31 mouse cellular contexts compared by ENCODE assay signal in the genomic region with DNA sequence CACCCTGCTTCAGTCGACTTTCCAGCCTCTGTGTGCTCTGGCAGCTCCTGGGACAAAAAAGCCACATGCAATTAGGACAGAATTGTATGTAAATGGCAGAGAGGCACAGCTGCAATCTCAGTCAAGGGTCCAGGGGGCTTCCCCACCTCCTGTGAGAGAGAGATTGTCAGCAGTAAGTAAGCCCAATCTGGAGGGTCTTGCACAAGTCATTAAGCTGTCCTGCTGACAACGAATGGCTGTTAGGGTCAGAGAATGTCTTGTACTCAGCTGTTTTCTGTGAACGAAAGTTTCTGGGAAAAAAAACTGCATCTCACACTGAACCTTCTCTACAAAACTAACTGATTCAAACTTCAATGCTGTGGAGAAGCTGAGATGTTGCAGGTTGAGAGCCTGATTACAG. TPM values are rescaled to one million over a fixed set of nuclear protein-coding genes. Genes with fewer than 3 reads are reported as not detected.
DNase-seq lines count a peak whose midpoint lies in the region; ATAC-seq and TF ChIP-seq lines count a peak whose summit lies in the region.
"Had no signal": no experiment of that assay in that cellular context is flagged by ENCODE, and none has a peak within 500 bp of the region (broad histone marks: within the 10 kb centered on the region; RNA-seq: fewer than 3 reads in every experiment).

No protein-coding gene starts in this region.

- no peaks in the 10 kb centered on the region for H3K36me3 ChIP-seq in kidney, embryonic 14.5 days (ENCODE audit: control insufficient read depth, insufficient read depth, low read length)
- H3K36me3 ChIP-seq: embryonic facial prominence, embryonic 12.5 days; embryonic facial prominence, embryonic 15.5 days; G1E; heart, embryonic 13.5 days had no signal

- TF ChIP-seq CTCF in lung, adult 2 months (IDR thresholded peaks at IDR 0.05; ENCODE audit: insufficient read depth, low read length), result no peak

- WGBS in kidney, embryonic 14.5 days, result 9% methylated on average over 3 of the region's 3 CpGs
- WGBS in lung, adult 2 months, result 35% methylated on average over 3 of the region's 3 CpGs

- H3K4me1 ChIP-seq in kidney, embryonic 14.5 days (ENCODE audit: control insufficient read depth, insufficient read depth, low read length), result no peaks in the 10 kb centered on the region
- no peaks in the 10 kb centered on the region for H3K4me1 ChIP-seq in lung, adult 2 months (ENCODE audit: control insufficient read depth, insufficient read depth, low read length)
- H3K4me1 ChIP-seq: embryonic facial prominence, embryonic 12.5 days; embryonic facial prominence, embryonic 15.5 days; heart, embryonic 13.5 days had no signal

- no peak for DNase-seq in kidney, postnatal 36 days
- peak; percentile 78 for DNase-seq in kidney, postnatal 10 days
- no peak for DNase-seq in kidney, adult 18-20 months
- DNase-seq in lung, postnatal 10 days, result peak; percentile 20
- DNase-seq in lung, adult 2 months, result no peak
- DNase-seq in left cerebral cortex, adult 8-10 months (ENCODE audit: low spot score in 2 of 2), result no peak
- DNase-seq: adrenal gland, postnatal 10 days; adrenal gland, postnatal 36 days; B cell, adult 2 months; cerebellum, adult 11 months; cerebellum, adult 2 months; cerebellum, adult 9-11 months; cerebellum, postnatal 25 days; forebrain, postnatal 0 days; gastrocnemius, adult 2 months; gastrocnemius, postnatal 14 days; heart, postnatal 14 days; heart, postnatal 4 days had no signal

- no peak overlapping the region for H3K27ac ChIP-seq in kidney, embryonic 14.5 days (ENCODE audit: low read depth, low read length)
- H3K27ac ChIP-seq: embryonic facial prominence, embryonic 12.5 days; embryonic facial prominence, embryonic 15.5 days; gastrocnemius, adult 2 months; heart, embryonic 13.5 days; hindbrain, embryonic 14.5 days had no signal

- TF ChIP-seq POLR2A in lung, adult 2 months (IDR thresholded peaks at IDR 0.05; ENCODE audit: borderline replicate concordance, extremely low read depth, low read depth, low read length), result no peak

- H3K9me3 ChIP-seq in kidney, embryonic 14.5 days (ENCODE audit: control insufficient read depth, low read length), result no peaks in the 10 kb centered on the region
- H3K9me3 ChIP-seq: embryonic facial prominence, embryonic 12.5 days; embryonic facial prominence, embryonic 15.5 days; G1E; heart, embryonic 13.5 days had no signal

- H3K4me2 ChIP-seq in kidney, embryonic 14.5 days (replicated peaks; ENCODE audit: low read depth, low read length), result no peak overlapping the region
- H3K4me2 ChIP-seq: embryonic facial prominence, embryonic 12.5 days; embryonic facial prominence, embryonic 15.5 days; heart, embryonic 13.5 days; hindbrain, embryonic 14.5 days had no signal

- no peak overlapping the region for H3K4me3 ChIP-seq in kidney, embryonic 14.5 days (ENCODE audit: low read length)
- H3K4me3 ChIP-seq in lung, adult 2 months (replicated peaks; ENCODE audit: extremely low read depth, low read depth, low read length), result no peak overlapping the region
- H3K4me3 ChIP-seq: embryonic facial prominence, embryonic 12.5 days; embryonic facial prominence, embryonic 15.5 days; gastrocnemius, adult 2 months; heart, embryonic 13.5 days had no signal

- H3K9ac ChIP-seq in kidney, embryonic 14.5 days (ENCODE audit: low read depth, low read length), result no peak overlapping the region
- H3K9ac ChIP-seq: embryonic facial prominence, embryonic 12.5 days; embryonic facial prominence, embryonic 15.5 days; forebrain, postnatal 0 days; heart, embryonic 13.5 days; hindbrain, embryonic 14.5 days had no signal

- ATAC-seq in kidney, embryonic 14.5 days (ENCODE audit: low FRiP score, low TSS enrichment), result peak; percentile 82
- ATAC-seq: forebrain, embryonic 14.5 days; forebrain, postnatal 0 days; Patski had no signal

- no peaks in the 10 kb centered on the region for H3K27me3 ChIP-seq in kidney, embryonic 14.5 days (ENCODE audit: control insufficient read depth, insufficient read depth, low read length)
- H3K27me3 ChIP-seq: CH12.LX; embryonic facial prominence, embryonic 12.5 days; embryonic facial prominence, embryonic 15.5 days had no signal

RNA-seq across cellular contexts. Expression of a gene that starts 24.6 kb away (rescaled TPM):
- polyA plus RNA-seq in kidney, embryonic 14.5 days (2014; fragmentation: Nextera tagmentation; extraction: Ambion mirVana), result 12.3 and 25.4 TPM in 2 replicates
- polyA plus RNA-seq in lung, adult 2 months (2012; rRNA removed), result 25.5 and 31.2 TPM in 2 replicates
- total RNA-seq in left cerebral cortex, adult 8-10 months (2022), result 10 to 100 TPM; 60.1 to 69.3 (median 65.6) TPM

RNA-seq across cellular contexts. Expression of a gene that starts 46.7 kb away (rescaled TPM):
- 0.14 and 0.19 TPM in 2 replicates for polyA plus RNA-seq in kidney, embryonic 14.5 days (2014; fragmentation: Nextera tagmentation; extraction: Ambion mirVana)
- polyA plus RNA-seq in lung, adult 2 months (2012; rRNA removed), result 0.03 and 0.04 TPM in 2 replicates
- total RNA-seq in left cerebral cortex, adult 8-10 months (2022), result under 1 TPM in 1 of 4 experiments, not detected in 3; 0.17 TPM
- total RNA-seq: adrenal gland, adult 18-20 months; adrenal gland, postnatal 36 days; common myeloid progenitor, adult 5-6 weeks; gastrocnemius, adult 2 months; gastrocnemius, postnatal 4 days; heart, postnatal 14 days; heart, postnatal 4 days had no signal
- polyA plus RNA-seq: G1E; heart, embryonic 13.5 days; heart, embryonic 16.5 days; Patski had no signal

Comparison
In these comparisons a context has a peak if more than half of its experiments do, and no peak if none do; other contexts are left out.
1. DNase-seq: peak in kidney, postnatal 10 days (single experiment) and lung, postnatal 10 days (single experiment); none in kidney, postnatal 36 days (0 of 2), kidney, adult 18-20 months (single experiment), lung, adult 2 months (single experiment) and left cerebral cortex, adult 8-10 months (0 of 2).